8 mouse cellular contexts compared by ENCODE assay signal in genomic region chr16:85799971-85800370, GRCm38 (mm10). TPM values are rescaled to one million over a fixed set of nuclear protein-coding genes. Genes with fewer than 3 reads are reported as not detected.
DNase-seq lines count a peak whose midpoint lies in the region; ATAC-seq and TF ChIP-seq lines count a peak whose summit lies in the region.

No protein-coding gene starts in this region.

- H3K36me3 ChIP-seq in forebrain, embryonic 10.5 days (replicated peaks): peaks cover 53% of the 10 kb centered on the region
- peaks cover 12% of the 10 kb centered on the region; the same call in 1 of the 2 replicates for H3K36me3 ChIP-seq in forebrain, embryonic 15.5 days
- H3K36me3 ChIP-seq in lung, embryonic 15.5 days: peaks cover 46% of the 10 kb centered on the region
- H3K36me3 ChIP-seq in liver, embryonic 13.5 days: 0 out of 2 replicates have a peak, but pooled peaks cover 4% of the 10 kb centered on the region
- peaks cover 29% of the 10 kb centered on the region for H3K36me3 ChIP-seq in stomach, postnatal 0 days (ENCODE audit: control insufficient read depth, insufficient read depth, low read length)

- DNase-seq in forebrain, embryonic 10.5 days (ENCODE audit: extremely low spot score, low spot score): no peak
- DNase-seq in lung, adult 18-20 months: no peak
- DNase-seq in liver, embryonic 13.5 days: no peak
- no peak for DNase-seq in stomach, postnatal 0 days (ENCODE audit: low spot score)
- no peak for DNase-seq in frontal cortex, postnatal 10 days (ENCODE audit: low spot score in 2 of 2)
- no peak for DNase-seq in retina, embryonic 14.5 days (ENCODE audit: low spot score)

- no peaks in the 10 kb centered on the region for H3K9me3 ChIP-seq in forebrain, embryonic 10.5 days
- H3K9me3 ChIP-seq in forebrain, embryonic 15.5 days: no peaks in the 10 kb centered on the region
- H3K9me3 ChIP-seq in lung, embryonic 15.5 days: no peaks in the 10 kb centered on the region
- H3K9me3 ChIP-seq in liver, embryonic 13.5 days (replicated peaks): no peaks in the 10 kb centered on the region
- H3K9me3 ChIP-seq in stomach, postnatal 0 days (ENCODE audit: control insufficient read depth, low read length): no peaks in the 10 kb centered on the region

- 78% methylated on average over 9 of the region's 9 CpGs for WGBS in forebrain, embryonic 10.5 days
- WGBS in forebrain, embryonic 15.5 days: 79% methylated on average over 9 of the region's 9 CpGs
- 24% methylated on average over 9 of the region's 9 CpGs for WGBS in lung, embryonic 15.5 days
- WGBS in liver, embryonic 13.5 days (ENCODE audit: insufficient replicate concordance): 50% methylated on average over 9 of the region's 9 CpGs
- WGBS in stomach, postnatal 0 days: 50% methylated on average over 9 of the region's 9 CpGs

- peaks cover 43% of the 10 kb centered on the region for H3K4me1 ChIP-seq in forebrain, embryonic 10.5 days
- H3K4me1 ChIP-seq in forebrain, embryonic 15.5 days: peaks cover 39% of the 10 kb centered on the region
- H3K4me1 ChIP-seq in lung, embryonic 15.5 days: peaks cover 20% of the 10 kb centered on the region
- H3K4me1 ChIP-seq in liver, embryonic 13.5 days (replicated peaks): 0 out of 2 replicates have a peak, but pooled peaks cover 4% of the 10 kb centered on the region
- H3K4me1 ChIP-seq in stomach, postnatal 0 days (replicated peaks; ENCODE audit: control insufficient read depth, insufficient read depth): no peaks in the 10 kb centered on the region

- H3K27me3 ChIP-seq in forebrain, embryonic 10.5 days (ENCODE audit: poor library complexity, severe bottlenecking): no peaks in the 10 kb centered on the region
- no peaks in the 10 kb centered on the region for H3K27me3 ChIP-seq in forebrain, embryonic 15.5 days
- H3K27me3 ChIP-seq in lung, embryonic 15.5 days: no peaks in the 10 kb centered on the region
- peaks cover 39% of the 10 kb centered on the region for H3K27me3 ChIP-seq in liver, embryonic 13.5 days
- no peaks in the 10 kb centered on the region for H3K27me3 ChIP-seq in stomach, postnatal 0 days (ENCODE audit: control insufficient read depth, insufficient read depth, low read length)

- TF ChIP-seq EP300 in stomach, postnatal 0 days (optimal IDR thresholded peaks at IDR 0.05): no peak

- no peak for ATAC-seq in forebrain, embryonic 15.5 days (replicated peaks)
- no peak for ATAC-seq in lung, embryonic 15.5 days (ENCODE audit: borderline replicate concordance, extremely low read depth, low FRiP score, low TSS enrichment)
- no peak for ATAC-seq in liver, embryonic 13.5 days (ENCODE audit: low read depth)
- ATAC-seq in stomach, postnatal 0 days (ENCODE audit: low FRiP score, low TSS enrichment): no peak

- no peak overlapping the region for H3K9ac ChIP-seq in forebrain, embryonic 15.5 days (replicated peaks)
- H3K9ac ChIP-seq in lung, embryonic 15.5 days: 0 out of 2 replicates have a peak overlapping the region, but pooled peaks have one; percentile 1
- H3K9ac ChIP-seq in liver, embryonic 13.5 days: no peak overlapping the region
- H3K9ac ChIP-seq in stomach, postnatal 0 days (ENCODE audit: low read length): peak overlapping the region; percentile 23; the same call in 1 of the 2 replicates

- peak overlapping the region; percentile 80 for H3K4me3 ChIP-seq in forebrain, embryonic 10.5 days
- H3K4me3 ChIP-seq in forebrain, embryonic 15.5 days: no peak overlapping the region
- peak overlapping the region; percentile 66 for H3K4me3 ChIP-seq in lung, embryonic 15.5 days
- peak overlapping the region; percentile 18; the same call in 1 of the 2 replicates for H3K4me3 ChIP-seq in liver, embryonic 13.5 days (replicated peaks)
- H3K4me3 ChIP-seq in stomach, postnatal 0 days (ENCODE audit: low read depth, low read length): peak overlapping the region; percentile 79

- H3K27ac ChIP-seq in forebrain, embryonic 10.5 days: peak overlapping the region; percentile 91; the same call in 1 of the 2 replicates
- H3K27ac ChIP-seq in forebrain, embryonic 15.5 days (replicated peaks): no peak overlapping the region
- H3K27ac ChIP-seq in lung, embryonic 15.5 days: no peak overlapping the region
- no peak overlapping the region for H3K27ac ChIP-seq in liver, embryonic 13.5 days
- H3K27ac ChIP-seq in stomach, postnatal 0 days (replicated peaks): no peak overlapping the region

- TF ChIP-seq CTCF in stomach, postnatal 0 days (IDR thresholded peaks at IDR 0.05; ENCODE audit: low read depth): no peak

- no peak overlapping the region for H3K4me2 ChIP-seq in forebrain, embryonic 15.5 days (replicated peaks)
- H3K4me2 ChIP-seq in lung, embryonic 15.5 days: peak overlapping the region; percentile 86
- peak overlapping the region; percentile 29 for H3K4me2 ChIP-seq in liver, embryonic 13.5 days
- peak overlapping the region; percentile 87 for H3K4me2 ChIP-seq in stomach, postnatal 0 days (replicated peaks; ENCODE audit: low read depth)

RNA-seq across cellular contexts. Expression of gene Adamts1, which starts 2.9 kb away (rescaled TPM):
- polyA plus RNA-seq in forebrain, embryonic 10.5 days (2016; fragmentation: Nextera tagmentation; extraction: Ambion mirVana): 15.7 and 15.9 TPM in 2 replicates
- 9.6 and 13.0 TPM in 2 replicates for polyA plus RNA-seq in forebrain, embryonic 15.5 days (2015; fragmentation: Nextera tagmentation; extraction: Ambion mirVana)
- polyA plus RNA-seq in lung, embryonic 15.5 days (2015; fragmentation: Nextera tagmentation; extraction: Ambion mirVana): 55.5 and 59.7 TPM in 2 replicates
- 6.3 and 8.3 TPM in 2 replicates for polyA plus RNA-seq in liver, embryonic 13.5 days (2015; fragmentation: Nextera tagmentation; extraction: Ambion mirVana)
- 10.6 and 12.6 TPM in 2 replicates for polyA plus RNA-seq in stomach, postnatal 0 days (2015; fragmentation: Nextera tagmentation; extraction: Ambion mirVana)

Comparison
In these comparisons a context has a peak if more than half of its experiments do, and no peak if none do; other contexts are left out.
1. H3K9ac ChIP-seq: peak in lung, embryonic 15.5 days (single experiment) and stomach, postnatal 0 days (single experiment); none in forebrain, embryonic 15.5 days (single experiment) and liver, embryonic 13.5 days (single experiment).